Mouse (Mus musculus) CH12.LX (cell line): ENCODE data around the gene Tmem120a. TPM values are rescaled to one million over a fixed set of nuclear protein-coding genes. Genes with fewer than 3 reads are reported as not detected.

Experiments used
- DNase-seq: peaks from one replicate; pipeline ENCODE4 v3.0.0-alpha.2; 2013; ENCODE audit errors: extremely low read depth
- H3K27ac ChIP-seq: 2 replicates; pipeline ENCODE4 v1.5.1; 2012; ENCODE audit warnings: low read depth, mild to moderate bottlenecking, control low read depth, moderate library complexity; ENCODE audit not compliant: insufficient read depth
- H3K27me3 ChIP-seq: replicated peaks from 2 replicates; pipeline ENCODE3; 2012; ENCODE audit warnings: inconsistent platforms
- H3K36me3 ChIP-seq, 2 experiments: replicated peaks in 1 of 2; 2 replicates each; pipeline versions ENCODE3 to v1.6.1; 2012; ENCODE audit warnings: inconsistent platforms in 1 of 2, low read length in 1 of 2, mild to moderate bottlenecking in 1 of 2, mixed read lengths in 1 of 2, moderate library complexity in 1 of 2; ENCODE audit not compliant: control insufficient read depth in 1 of 2, insufficient read depth in 1 of 2
- H3K4me1 ChIP-seq, 2 experiments: 2 replicates each; pipeline ENCODE4 v1.6.1; 2012; ENCODE audit warnings: inconsistent platforms in 1 of 2, moderate library complexity in 1 of 2; ENCODE audit not compliant: insufficient read depth in 2 of 2, control insufficient read depth in 1 of 2
- H3K4me2 ChIP-seq: 2 replicates; pipeline ENCODE4 v1.6.1; 2012; ENCODE audit warnings: low read depth, mild to moderate bottlenecking, control low read depth; ENCODE audit not compliant: poor library complexity, insufficient read depth, severe bottlenecking
- H3K4me3 ChIP-seq, 3 experiments: fragments of 150-350 bp in 1 of 3; sonication (generic) in 1 of 3; replicated peaks in 1 of 3; 2 replicates each; pipeline versions ENCODE3 to v1.5.1; 2011 to 2012; ENCODE audit warnings: low read depth in 2 of 3, low read length in 2 of 3, mild to moderate bottlenecking in 2 of 3, moderate library complexity in 2 of 3, control low read depth in 1 of 3, improper control_type of control experiment in 1 of 3, inconsistent platforms in 1 of 3, mixed read lengths in 1 of 3; ENCODE audit not compliant: poor library complexity in 1 of 3
- H3K79me2 ChIP-seq: replicated peaks from 2 replicates; pipeline ENCODE4 v1.6.1; 2012; ENCODE audit warnings: mild to moderate bottlenecking, moderate library complexity; ENCODE audit not compliant: control insufficient read depth, poor library complexity, insufficient read depth, severe bottlenecking; ENCODE audit errors: extremely low read depth
- H3K9ac ChIP-seq: 2 replicates; pipeline ENCODE4 v1.6.1; 2012; ENCODE audit warnings: low read depth, mild to moderate bottlenecking, control low read depth, moderate library complexity; ENCODE audit not compliant: insufficient read depth
- H3K9me3 ChIP-seq: replicated peaks from 2 replicates; pipeline ENCODE3; 2012; ENCODE audit warnings: low read length, inconsistent platforms, mixed read lengths
- BHLHE40 ChIP-seq: IDR thresholded peaks from 2 replicates; pipeline ENCODE4 v1.6.1; 2011; ENCODE audit warnings: mild to moderate bottlenecking, low read depth, low read length, improper control_type of control experiment
- CHD1 ChIP-seq: IDR thresholded peaks from 2 replicates; pipeline ENCODE4 v1.6.1; 2012; ENCODE audit warnings: low read depth, low read length, improper control_type of control experiment, inconsistent platforms
- CHD2 ChIP-seq: IDR thresholded peaks from 2 replicates; pipeline ENCODE4 v1.6.1; 2011; ENCODE audit warnings: low read length, improper control_type of control experiment
- CTCF ChIP-seq, 2 experiments: IDR thresholded peaks in 1 of 2; conservative IDR thresholded peaks in 1 of 2; 2 replicates each; pipeline ENCODE4 v1.5.1; 2011 to 2012; ENCODE audit warnings: low read depth in 2 of 2, low read length in 2 of 2, improper control_type of control experiment in 1 of 2, inconsistent platforms in 1 of 2, mild to moderate bottlenecking in 1 of 2, moderate library complexity in 1 of 2
- ELF1 ChIP-seq: IDR thresholded peaks from 2 replicates; pipeline ENCODE4 v1.6.1; 2014; ENCODE audit warnings: low read depth, mild to moderate bottlenecking, inconsistent platforms, low read length, improper control_type of control experiment
- EP300 ChIP-seq: IDR thresholded peaks from 2 replicates; pipeline ENCODE4 v1.6.1; 2011; ENCODE audit warnings: low read length, improper control_type of control experiment
- ETS1 ChIP-seq: conservative IDR thresholded peaks from 2 replicates; pipeline ENCODE4 v1.6.1; 2012; ENCODE audit warnings: low read depth, mild to moderate bottlenecking, inconsistent platforms, low read length, improper control_type of control experiment, moderate library complexity
- GABPA ChIP-seq: IDR thresholded peaks from 2 replicates; pipeline ENCODE4 v1.6.1; 2012; ENCODE audit warnings: low read depth, low read length, improper control_type of control experiment, inconsistent platforms; ENCODE audit not compliant: insufficient replicate concordance
- HCFC1 ChIP-seq: IDR thresholded peaks from 2 replicates; pipeline ENCODE4 v1.6.1; 2012; ENCODE audit warnings: low read depth, mild to moderate bottlenecking, inconsistent platforms, low read length, improper control_type of control experiment
- KAT2A ChIP-seq: IDR thresholded peaks from 2 replicates; pipeline ENCODE4 v1.6.1; 2012; ENCODE audit warnings: low read length, improper control_type of control experiment, inconsistent platforms; ENCODE audit not compliant: insufficient replicate concordance
- MAFK ChIP-seq: IDR thresholded peaks from 2 replicates; pipeline ENCODE4 v1.6.1; 2011; ENCODE audit warnings: low read length, improper control_type of control experiment; ENCODE audit not compliant: insufficient replicate concordance
- MAX ChIP-seq: IDR thresholded peaks from 2 replicates; pipeline ENCODE4 v1.6.1; 2011; ENCODE audit warnings: low read length, improper control_type of control experiment
- MAZ ChIP-seq: IDR thresholded peaks from 2 replicates; pipeline ENCODE4 v1.6.1; 2012; ENCODE audit warnings: low read depth, mild to moderate bottlenecking, inconsistent platforms, low read length, improper control_type of control experiment, moderate library complexity
- MEF2A ChIP-seq: IDR thresholded peaks from 2 replicates; pipeline ENCODE4 v1.6.1; 2014; ENCODE audit warnings: low read depth, mild to moderate bottlenecking, inconsistent platforms, low read length, improper control_type of control experiment, borderline replicate concordance
- MXI1 ChIP-seq: IDR thresholded peaks from 2 replicates; pipeline ENCODE4 v1.6.1; 2011; ENCODE audit warnings: mild to moderate bottlenecking, low read depth, low read length, improper control_type of control experiment
- POLR2A ChIP-seq: IDR thresholded peaks from 2 replicates; pipeline ENCODE4 v1.6.1; 2011; ENCODE audit warnings: low read depth, mild to moderate bottlenecking, improper control_type of control experiment, low read length
- POLR2AphosphoS2 ChIP-seq: IDR thresholded peaks from 2 replicates; pipeline ENCODE4 v1.6.1; 2011; ENCODE audit warnings: low read depth, low read length, improper control_type of control experiment
- RAD21 ChIP-seq: IDR thresholded peaks from 2 replicates; pipeline ENCODE4 v1.6.1; 2011; ENCODE audit warnings: low read depth, mild to moderate bottlenecking, low read length, improper control_type of control experiment, moderate library complexity
- RCOR1 ChIP-seq: conservative IDR thresholded peaks from 2 replicates; pipeline ENCODE4 v1.6.1; 2012; ENCODE audit warnings: low read depth, mild to moderate bottlenecking, inconsistent platforms, low read length, improper control_type of control experiment
- SIN3A ChIP-seq: IDR thresholded peaks from 2 replicates; pipeline ENCODE4 v1.6.1; 2012; ENCODE audit warnings: low read length, improper control_type of control experiment, inconsistent platforms
- TCF12 ChIP-seq: IDR thresholded peaks from 2 replicates; pipeline ENCODE4 v1.6.1; 2014; ENCODE audit warnings: low read depth, mild to moderate bottlenecking, inconsistent platforms, low read length, improper control_type of control experiment
- USF2 ChIP-seq: conservative IDR thresholded peaks from 2 replicates; pipeline ENCODE4 v1.6.1; 2011; ENCODE audit warnings: low read depth, low read length, improper control_type of control experiment
- ZC3H11A ChIP-seq: IDR thresholded peaks from 2 replicates; pipeline ENCODE4 v1.6.1; 2012; ENCODE audit warnings: low read depth, mild to moderate bottlenecking, inconsistent platforms, low read length, improper control_type of control experiment
- ZKSCAN1 ChIP-seq: IDR thresholded peaks from 2 replicates; pipeline ENCODE4 v1.6.1; 2012; ENCODE audit warnings: low read depth, inconsistent platforms, low read length, improper control_type of control experiment, borderline replicate concordance
- ZMIZ1 ChIP-seq: IDR thresholded peaks from 2 replicates; pipeline ENCODE4 v1.6.1; 2012; ENCODE audit warnings: low read depth, mild to moderate bottlenecking, inconsistent platforms, low read length, improper control_type of control experiment
- ZNF384 ChIP-seq: IDR thresholded peaks from 2 replicates; pipeline ENCODE4 v1.6.1; 2012; ENCODE audit warnings: low read depth, low read length, improper control_type of control experiment, inconsistent platforms
- dilution Hi-C: fragments of 300-500 bp; cut with MboI; formaldehyde crosslinking; loops from 2 replicates; pipeline ENCODE4 v1.14.3; 2020; ENCODE audit warnings: low sequenced_read_pairs; ENCODE audit not compliant: extremely low pct_unique_long_range_greater_than_20kb, extremely low pct_ligation_motif_present
- in situ Hi-C: fragments of 300-500 bp; cut with MboI; formaldehyde crosslinking; loops from 3 replicates; pipeline ENCODE4 v1.14.3; 2019; ENCODE audit warnings: low sequenced_read_pairs, low pct_ligation_motif_present, low pct_unique_long_range_greater_than_20kb, mixed read lengths
- polyA plus RNA-seq: library from polyadenylated mRNA; unstranded; fragments of >175 nt; gene quantifications from 2 replicates; pipeline ENCODE4 v1.2.1, GENCODE M21; 2012; ENCODE audit warnings: low read depth; ENCODE audit not compliant: insufficient read length
- total RNA-seq, 2 experiments: library from RNA; depleted of rRNA; stranded (reverse); fragments of 300-350 nt in 1 of 2; fragments of >200 nt in 1 of 2; gene quantifications; 2 replicates each; pipeline ENCODE4 v1.2.3; 2012 to 2014

Tmem120a gene
- total and polyA plus RNA-seq, 3 experiments = 12.0 to 27.1 (median 21.4) TPM

GRCm38 (mm10) chr5:135710599-135711214 is 33.5 kb downstream of the Tmem120a start (continued):
- TF ChIP-seq KAT2A = no peak
- TF ChIP-seq RCOR1 = no peak
- no peak for TF ChIP-seq ZKSCAN1
- peak; percentile 61 for TF ChIP-seq EP300
- no peak for TF ChIP-seq GABPA
- peak; percentile 92 for TF ChIP-seq ETS1
- no peak; the same call in 1 of the 2 replicates for TF ChIP-seq RAD21
- peak; percentile 98 for TF ChIP-seq MAX
- no peak for TF ChIP-seq CHD1
- no peak for TF ChIP-seq ZNF384
- TF ChIP-seq CTCF (conservative IDR thresholded peaks at IDR 0.05 in 1 of 2, IDR thresholded peaks at IDR 0.05 in 1 of 2; ENCODE audit: low read depth in 2 of 2, low read length in 2 of 2) = no peak
- peak; percentile 96 for TF ChIP-seq MXI1
- TF ChIP-seq MEF2A = peak; percentile 64; the same call in 1 of the 2 replicates
- no peak; the same call in 1 of the 2 replicates for TF ChIP-seq MAFK
- TF ChIP-seq MAZ = no peak

GRCm38 (mm10) chr5:135709716-135710115 is 34.5 kb downstream of the Tmem120a start:
- Histone ChIP-seq H3K4me2 (no peak overlapping the region), H3K4me3 (no peak overlapping the region), H3K4me1 (peaks cover 47 to 91% of the 10 kb centered on the region in 2 experiments), H3K36me3 (peaks cover 4 to 39% of the 10 kb centered on the region in 2 experiments), H3K9ac (no peak overlapping the region), H3K79me2 (peaks cover 7% of the 10 kb centered on the region; the same call in 1 of the 2 replicates), H3K9me3 (peaks cover 11% of the 10 kb centered on the region), H3K27me3 (no peaks in the 10 kb centered on the region), H3K27ac (no peak overlapping the region)
- DNase-seq = no peak
- dilution Hi-C loops = no loop called here
- TF ChIP-seq ZKSCAN1 = no peak
- no peak for TF ChIP-seq ELF1
- TF ChIP-seq ZC3H11A = no peak
- no peak for TF ChIP-seq POLR2A
- TF ChIP-seq BHLHE40 = no peak
- no peak for TF ChIP-seq ZMIZ1
- TF ChIP-seq MAFK = no peak
- TF ChIP-seq TCF12 = no peak
- TF ChIP-seq SIN3A = no peak
- TF ChIP-seq KAT2A = no peak
- TF ChIP-seq POLR2AphosphoS2 = no peak
- TF ChIP-seq RCOR1 = no peak
- TF ChIP-seq CHD2 = no peak
- no peak for TF ChIP-seq MAZ
- TF ChIP-seq HCFC1 = no peak
- TF ChIP-seq USF2 = no peak
- no peak for TF ChIP-seq GABPA
- in situ Hi-C loops = no loop called here
